Mouse (Mus musculus): ENCODE measurements around the gene Ap2m1. TPM values are rescaled to one million over a fixed set of nuclear protein-coding genes. Genes with fewer than 3 reads are reported as not detected.
"Not testable (repeated sequence)": the region's sequence is repeated elsewhere in the genome, so short reads cannot be mapped to it uniquely, and the experiment has no call there.

Ap2m1 gene
- 616 and 634 TPM in 2 replicates for polyA plus RNA-seq (2016; fragmentation: Nextera tagmentation; extraction: Ambion mirVana)

DNA sequence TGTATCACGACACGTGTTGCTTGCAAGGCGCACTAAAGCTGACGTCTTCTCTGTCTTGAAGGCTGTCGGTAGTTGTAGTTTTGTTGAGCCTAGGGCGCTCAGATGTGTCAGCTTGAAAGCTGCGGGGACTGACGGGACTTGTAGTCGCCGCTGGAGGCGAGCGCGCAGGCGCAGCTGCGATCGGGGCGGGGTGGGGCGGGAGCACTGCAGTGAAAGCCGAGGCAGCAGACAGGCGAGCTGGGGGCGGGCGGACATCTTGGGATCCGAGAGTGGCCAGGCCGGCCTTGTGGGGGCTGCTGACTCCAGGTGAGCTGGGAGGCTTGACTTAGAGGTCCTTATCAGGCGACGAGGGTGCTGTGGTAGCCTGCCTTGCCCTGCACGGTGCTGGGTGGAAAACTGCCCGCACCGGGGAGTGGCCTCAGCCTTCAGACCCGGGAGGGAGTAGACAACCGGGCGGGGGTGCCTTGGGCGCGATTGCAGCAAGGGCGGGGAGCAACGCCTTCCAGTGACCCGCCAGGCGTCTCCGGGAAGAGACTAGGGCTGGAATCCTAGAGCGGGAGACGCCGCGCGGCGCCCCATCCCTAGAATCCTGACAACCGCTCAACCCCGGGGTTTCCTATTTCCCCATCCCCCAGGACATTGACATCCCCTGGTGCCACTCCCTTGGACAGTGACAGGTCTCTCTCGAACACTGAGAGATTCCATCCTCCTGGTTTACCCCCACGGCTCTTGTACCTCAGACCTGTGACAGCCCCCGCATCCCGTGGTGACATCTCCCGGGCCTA, at the start of gene Ap2m1:
Gene Ap2m1 (plus strand): TSS at position 183 of the 785 bp plus-strand sequence.
- peak; percentile 99 for ATAC-seq (ENCODE audit: insufficient number of reproducible peaks, insufficient read depth, low FRiP score, low TSS enrichment, low read depth)

GRCm38 (mm10) chr16:20486048-20486447, 49.2 kb upstream of the Ap2m1 start:
- Histone ChIP-seq H3K36me3 (no peaks in the 10 kb centered on the region), H3K4me3 (replicated peaks) (no peak overlapping the region), H3K9me3 (no peaks in the 10 kb centered on the region), H3K27me3 (no peaks in the 10 kb centered on the region), H3K4me2 (no peak overlapping the region), H3K27ac (no peak overlapping the region), H3K4me1 (replicated peaks) (no peaks in the 10 kb centered on the region), H3K9ac (replicated peaks) (no peak overlapping the region)
- 65% methylated on average over 3 of the region's 3 CpGs for WGBS
- ATAC-seq (ENCODE audit: insufficient number of reproducible peaks, insufficient read depth, low FRiP score, low TSS enrichment, low read depth), result no peak

More for the DNA sequence above, at the start of gene Ap2m1:
- peaks cover 67% of the 10 kb centered on the region for H3K36me3 ChIP-seq
- peaks cover 24% of the 10 kb centered on the region for H3K4me1 ChIP-seq (replicated peaks)
- peak within 1 kb of the TSS; percentile 94 for H3K9ac ChIP-seq (replicated peaks)
- H3K27ac ChIP-seq, result peak within 1 kb of the TSS; percentile 82
- H3K9me3 ChIP-seq, result no peaks in the 10 kb centered on the region
- H3K27me3 ChIP-seq, result no peaks in the 10 kb centered on the region
- under 1% methylated on average over 52 of the region's 52 CpGs for WGBS
- peak within 1 kb of the TSS; percentile 69 for H3K4me2 ChIP-seq
- H3K4me3 ChIP-seq (replicated peaks), result peak within 1 kb of the TSS; percentile 86

- H3K9me3 ChIP-seq, result no peaks in the 10 kb centered on the region
- H3K4me3 ChIP-seq (replicated peaks), result no peak overlapping the region
- no peak overlapping the region for H3K4me2 ChIP-seq
- H3K4me1 ChIP-seq (replicated peaks), result no peaks in the 10 kb centered on the region
- 74% methylated on average over 1 of the region's 1 CpGs for WGBS
- no peak overlapping the region for H3K9ac ChIP-seq (replicated peaks)
- no peaks in the 10 kb centered on the region for H3K27me3 ChIP-seq
- no peak for ATAC-seq (ENCODE audit: insufficient number of reproducible peaks, insufficient read depth, low FRiP score, low TSS enrichment, low read depth)
- no peaks in the 10 kb centered on the region for H3K36me3 ChIP-seq
- H3K27ac ChIP-seq, result no peak overlapping the region
Observed at GRCm38 (mm10) chr16:20488151-20488550, 47.1 kb upstream of the Ap2m1 start.

DNA sequence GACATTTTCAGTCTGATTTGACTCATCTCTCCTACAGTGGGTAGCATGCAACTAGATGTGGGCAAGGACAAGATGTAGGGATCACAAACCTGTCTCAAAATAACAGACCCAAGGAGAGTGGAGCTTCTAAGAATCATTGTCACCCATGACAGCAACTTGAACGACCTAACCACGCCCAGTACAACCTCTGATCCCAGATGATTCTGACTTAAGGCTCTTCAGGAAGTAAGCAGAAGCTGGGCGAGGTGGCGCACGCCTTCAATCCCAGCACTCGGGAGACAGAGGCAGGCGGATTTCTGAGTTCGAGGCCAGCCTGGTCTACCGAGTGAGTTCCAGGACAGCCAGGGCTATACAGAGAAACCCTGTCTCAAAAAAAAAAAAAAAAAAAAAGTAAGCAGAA, 46.5 kb upstream of the Ap2m1 start:
- not testable (repeated sequence) for H3K9ac ChIP-seq (replicated peaks); H3K36me3 ChIP-seq; H3K27me3 ChIP-seq; H3K9me3 ChIP-seq; H3K4me3 ChIP-seq (replicated peaks); H3K4me2 ChIP-seq; H3K4me1 ChIP-seq (replicated peaks); H3K27ac ChIP-seq; ATAC-seq (ENCODE audit: insufficient number of reproducible peaks, insufficient read depth, low FRiP score, low TSS enrichment, low read depth)
- WGBS, result 78% methylated on average over 9 of the region's 9 CpGs

- no peak overlapping the region for H3K4me2 ChIP-seq
- H3K27me3 ChIP-seq, result no peaks in the 10 kb centered on the region
- H3K36me3 ChIP-seq, result no peaks in the 10 kb centered on the region
- no peak overlapping the region for H3K9ac ChIP-seq (replicated peaks)
- H3K9me3 ChIP-seq, result no peaks in the 10 kb centered on the region
- H3K4me3 ChIP-seq (replicated peaks), result no peak overlapping the region
- no peak overlapping the region for H3K27ac ChIP-seq
- 83% methylated on average over 2 of the region's 2 CpGs for WGBS
- H3K4me1 ChIP-seq (replicated peaks), result no peaks in the 10 kb centered on the region
- no peak for ATAC-seq (ENCODE audit: insufficient number of reproducible peaks, insufficient read depth, low FRiP score, low TSS enrichment, low read depth)
Observed at GRCm38 (mm10) chr16:20489233-20489632, 46.0 kb upstream of the Ap2m1 start.

- Histone ChIP-seq H3K27ac (no peak overlapping the region), H3K36me3 (no peaks in the 10 kb centered on the region), H3K4me3 (replicated peaks) (no peak overlapping the region), H3K4me1 (replicated peaks) (no peaks in the 10 kb centered on the region), H3K4me2 (no peak overlapping the region), H3K9ac (replicated peaks) (no peak overlapping the region), H3K27me3 (no peaks in the 10 kb centered on the region), H3K9me3 (no peaks in the 10 kb centered on the region)
- no peak for ATAC-seq (ENCODE audit: insufficient number of reproducible peaks, insufficient read depth, low FRiP score, low TSS enrichment, low read depth)
- WGBS, result 39% methylated on average over 2 of the region's 2 CpGs
Observed at GRCm38 (mm10) chr16:20490581-20490980, 44.7 kb upstream of the Ap2m1 start.

- no peak overlapping the region for H3K4me2 ChIP-seq
- H3K9me3 ChIP-seq, result no peaks in the 10 kb centered on the region
- H3K27me3 ChIP-seq, result no peaks in the 10 kb centered on the region
- no peaks in the 10 kb centered on the region for H3K36me3 ChIP-seq
- WGBS, result 71% methylated on average over 2 of the region's 2 CpGs
- H3K4me3 ChIP-seq (replicated peaks), result no peak overlapping the region
- no peak overlapping the region for H3K27ac ChIP-seq
- no peaks in the 10 kb centered on the region for H3K4me1 ChIP-seq (replicated peaks)
- no peak for ATAC-seq (ENCODE audit: insufficient number of reproducible peaks, insufficient read depth, low FRiP score, low TSS enrichment, low read depth)
- no peak overlapping the region for H3K9ac ChIP-seq (replicated peaks)
Observed at GRCm38 (mm10) chr16:20491301-20491700, 44.0 kb upstream of the Ap2m1 start.

DNA sequence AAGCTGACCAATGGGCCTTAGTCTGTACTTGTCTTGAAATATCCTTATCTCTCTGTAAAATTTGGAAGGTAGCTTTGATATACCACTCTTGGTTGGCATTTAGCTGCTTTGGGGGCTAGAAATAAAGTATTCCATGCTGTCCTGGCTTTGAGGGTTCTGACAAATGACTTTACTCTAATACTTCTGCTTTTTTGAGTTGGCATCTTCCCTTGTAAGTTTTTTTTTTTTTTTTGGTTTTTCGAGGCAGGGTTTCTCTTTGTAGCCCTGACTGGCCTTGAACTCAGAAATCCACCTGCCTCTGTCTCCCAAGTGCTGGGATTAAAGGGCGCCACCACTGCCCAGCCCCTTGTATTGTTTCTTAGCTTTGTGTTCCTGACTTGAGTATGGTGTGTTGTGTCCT, 41.8 kb upstream of the Ap2m1 start:
- H3K9me3 ChIP-seq, result no peaks in the 10 kb centered on the region
- H3K36me3 ChIP-seq, result no peaks in the 10 kb centered on the region
- ATAC-seq (ENCODE audit: insufficient number of reproducible peaks, insufficient read depth, low FRiP score, low TSS enrichment, low read depth), result no peak
- no peak overlapping the region for H3K27ac ChIP-seq
- H3K4me2 ChIP-seq, result no peak overlapping the region
- no peak overlapping the region for H3K4me3 ChIP-seq (replicated peaks)
- 67% methylated on average over 2 of the region's 2 CpGs for WGBS
- peaks cover 7% of the 10 kb centered on the region; the same call in 1 of the 2 replicates for H3K4me1 ChIP-seq (replicated peaks)
- no peak overlapping the region for H3K9ac ChIP-seq (replicated peaks)
- H3K27me3 ChIP-seq, result peaks cover 11% of the 10 kb centered on the region; the same call in 1 of the 2 replicates

DNA sequence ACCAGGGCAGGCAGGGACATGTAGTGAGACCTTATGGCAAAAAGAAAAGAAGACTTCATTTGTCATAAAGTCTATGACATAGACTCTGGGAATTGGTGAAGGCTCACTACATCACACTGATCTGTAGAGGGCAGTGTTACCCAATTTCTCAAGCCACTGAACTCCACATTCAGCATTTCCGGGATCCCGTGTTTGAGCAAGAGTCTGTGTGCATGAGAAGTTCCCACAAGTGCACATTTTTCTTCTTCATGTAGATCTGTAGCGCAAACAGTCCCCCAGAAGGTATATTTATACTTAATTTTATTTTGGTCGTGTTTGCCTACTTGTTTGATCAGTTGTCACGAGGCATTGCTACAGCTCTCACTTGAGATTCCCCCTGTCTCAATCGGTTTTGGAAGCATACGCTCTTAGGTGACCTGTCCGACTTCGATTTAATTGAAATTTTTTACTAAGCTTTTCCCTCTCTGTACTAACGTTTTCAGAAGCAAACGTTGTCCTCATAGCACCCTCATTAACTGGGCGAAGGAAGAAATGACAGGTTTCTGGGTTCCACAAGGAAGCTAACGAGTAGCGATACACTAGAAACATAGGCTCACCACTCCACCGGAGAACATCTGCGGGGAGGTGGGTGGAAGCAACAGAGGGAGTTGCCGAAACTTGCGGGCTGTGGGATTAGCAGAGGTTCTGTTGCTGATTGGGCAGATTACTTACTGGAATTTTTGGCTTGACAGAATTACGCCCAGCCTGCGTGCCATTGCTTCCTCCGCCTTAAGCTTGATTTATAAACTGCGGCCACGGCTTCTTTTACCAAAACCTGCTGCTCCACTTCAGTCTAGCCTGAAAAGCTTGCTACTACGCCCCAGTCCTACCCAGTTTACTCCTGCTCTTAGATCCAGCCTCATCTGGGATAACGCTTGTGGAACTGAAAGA, 38.3 kb upstream of the Ap2m1 start:
- Histone ChIP-seq H3K4me2 (peak overlapping the region; percentile 59), H3K9me3 (no peaks in the 10 kb centered on the region), H3K27ac (no peak overlapping the region), H3K4me3 (replicated peaks) (peak overlapping the region; percentile 33), H3K27me3 (peaks cover 11% of the 10 kb centered on the region; the same call in 1 of the 2 replicates), H3K4me1 (replicated peaks) (peaks cover 13% of the 10 kb centered on the region), H3K9ac (replicated peaks) (no peak overlapping the region; the same call in 1 of the 2 replicates), H3K36me3 (peaks cover 18% of the 10 kb centered on the region)
- ATAC-seq (ENCODE audit: insufficient number of reproducible peaks, insufficient read depth, low FRiP score, low TSS enrichment, low read depth), result 0 out of 2 replicates have a peak, but pooled peaks have one; percentile 23
- WGBS, result 17% methylated on average over 25 of the region's 25 CpGs

- Histone ChIP-seq H3K4me3 (replicated peaks) (peak overlapping the region; percentile 93), H3K27ac (no peak overlapping the region), H3K9me3 (no peaks in the 10 kb centered on the region), H3K4me1 (replicated peaks) (peaks cover 13% of the 10 kb centered on the region), H3K9ac (replicated peaks) (peak overlapping the region; percentile 93; the same call in 1 of the 2 replicates), H3K27me3 (peaks cover 11% of the 10 kb centered on the region; the same call in 1 of the 2 replicates), H3K4me2 (peak overlapping the region; percentile 87), H3K36me3 (peaks cover 30% of the 10 kb centered on the region)
- ATAC-seq (ENCODE audit: insufficient number of reproducible peaks, insufficient read depth, low FRiP score, low TSS enrichment, low read depth), result no peak
- 9% methylated on average over 16 of the region's 16 CpGs for WGBS
Observed at GRCm38 (mm10) chr16:20497980-20498676, 37.1 kb upstream of the Ap2m1 start.
